Mouse (Mus musculus): ENCODE measurements at regions not wholly inside any gene's neighbourhood (a gene's known extent, or its start where the extent isn't known, plus 50 kb on each side); places are given as distances from the start of the nearest gene placed in this dataset.

GRCm38 (mm10) chr2:45170272-45170671 lies 53.1 kb upstream of the Zeb2 start:
- no peak for ATAC-seq (ENCODE audit: insufficient number of reproducible peaks, low FRiP score)
- Histone ChIP-seq H3K9ac (no peak overlapping the region), H3K4me1 (replicated peaks) (peaks cover 16% of the 10 kb centered on the region), H3K27ac (ENCODE audit: poor library complexity, severe bottlenecking) (no peak overlapping the region), H3K27me3 (replicated peaks) (no peaks in the 10 kb centered on the region), H3K36me3 (no peaks in the 10 kb centered on the region), H3K4me3 (no peak overlapping the region), H3K9me3 (replicated peaks) (peaks cover 3% of the 10 kb centered on the region; the same call in 1 of the 2 replicates), H3K4me2 (no peak overlapping the region)
- WGBS: 87% methylated on average over 3 of the region's 3 CpGs

- ATAC-seq (ENCODE audit: insufficient number of reproducible peaks, low FRiP score): 0 out of 2 replicates have a peak, but pooled peaks have one; percentile 33
- Histone ChIP-seq H3K36me3 (no peaks in the 10 kb centered on the region), H3K4me2 (no peak overlapping the region), H3K4me3 (no peak overlapping the region), H3K9ac (no peak overlapping the region), H3K27me3 (replicated peaks) (no peaks in the 10 kb centered on the region), H3K27ac (ENCODE audit: poor library complexity, severe bottlenecking) (no peak overlapping the region), H3K4me1 (replicated peaks) (peaks cover 16% of the 10 kb centered on the region), H3K9me3 (replicated peaks) (no peaks in the 10 kb centered on the region)
- WGBS: 62% methylated on average over 9 of the region's 9 CpGs
Observed at GRCm38 (mm10) chr2:45169429-45170070, 52.4 kb upstream of the Zeb2 start.

GRCm38 (mm10) chr2:45168606-45169005 lies 51.4 kb upstream of the Zeb2 start:
- Histone ChIP-seq H3K36me3 (no peaks in the 10 kb centered on the region), H3K4me3 (no peak overlapping the region), H3K27ac (ENCODE audit: poor library complexity, severe bottlenecking) (no peak overlapping the region), H3K9ac (no peak overlapping the region), H3K9me3 (replicated peaks) (no peaks in the 10 kb centered on the region), H3K27me3 (replicated peaks) (no peaks in the 10 kb centered on the region), H3K4me2 (no peak overlapping the region), H3K4me1 (replicated peaks) (peaks cover 16% of the 10 kb centered on the region)
- no peak for ATAC-seq (ENCODE audit: insufficient number of reproducible peaks, low FRiP score)
- 87% methylated on average over 3 of the region's 3 CpGs for WGBS

Measured in heart, embryonic 12.5 days (tissue).